Mouse (Mus musculus) induced T-regulatory cell, adult 2 months (primary cell): ENCODE results near the gene Ubxn6.

ENCODE experiments used
- DNase-seq: peaks from one replicate; pipeline ENCODE4 v3.0.0-alpha.2; 2012; ENCODE audit warnings: low read depth

Ubxn6 gene

DNA sequence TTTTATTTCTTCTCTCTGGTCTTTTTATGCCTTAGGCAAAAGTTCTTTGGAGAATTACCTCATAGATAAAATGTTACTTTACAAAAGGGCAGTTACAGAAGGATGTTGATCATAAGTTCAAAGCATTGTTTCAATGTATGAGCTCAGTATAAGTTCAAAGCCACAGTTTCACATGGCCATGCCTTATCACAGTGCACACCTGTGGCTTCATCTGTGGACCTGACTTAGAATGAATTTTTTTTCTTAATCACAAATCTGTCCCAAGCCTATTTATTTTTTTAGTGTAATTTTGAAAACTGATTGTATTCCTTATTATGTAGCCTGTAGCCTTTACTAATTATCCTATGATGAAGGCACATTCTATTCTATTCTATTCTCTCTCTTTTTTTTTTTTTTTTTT is 19.9 kb downstream of the Ubxn6 start:
- no peak for DNase-seq

DNA sequence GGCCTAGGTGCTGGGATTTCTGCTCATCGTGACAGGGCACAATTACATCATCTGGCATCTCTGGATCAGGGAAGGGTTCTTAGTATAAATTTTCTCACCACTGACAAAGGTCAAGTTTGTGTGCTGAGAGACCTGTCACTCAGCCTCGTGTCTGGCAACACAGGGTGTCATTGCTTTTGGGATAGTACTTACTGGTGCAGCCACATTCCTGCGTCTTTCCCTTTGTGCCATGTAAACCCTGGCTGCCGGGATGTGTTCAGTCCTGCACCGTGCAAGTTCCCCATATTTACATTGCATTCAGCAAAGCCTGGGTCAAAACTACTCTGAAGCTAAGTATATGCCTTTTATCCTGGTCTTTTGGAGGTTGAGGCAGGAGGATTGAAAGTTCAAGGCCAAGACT is 23.5 kb downstream of the Ubxn6 start:
- no peak for DNase-seq

DNA sequence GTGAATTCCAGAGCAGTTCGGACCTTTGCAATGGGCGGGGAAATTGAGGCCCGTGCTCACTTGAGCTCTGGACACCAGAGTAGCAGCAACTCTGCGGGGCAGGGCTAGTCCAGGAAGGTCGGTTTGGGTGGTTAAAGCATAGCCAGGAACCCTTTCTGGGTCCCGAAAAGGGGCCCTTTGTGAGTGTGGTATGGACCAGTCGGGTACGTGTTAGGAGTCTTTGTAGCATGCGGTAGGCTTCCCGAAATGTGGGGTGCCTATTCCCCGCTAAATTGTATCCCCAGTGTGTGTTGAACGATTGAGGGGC is 34.0 kb downstream of the Ubxn6 start:
- DNase-seq, result no peak

DNA sequence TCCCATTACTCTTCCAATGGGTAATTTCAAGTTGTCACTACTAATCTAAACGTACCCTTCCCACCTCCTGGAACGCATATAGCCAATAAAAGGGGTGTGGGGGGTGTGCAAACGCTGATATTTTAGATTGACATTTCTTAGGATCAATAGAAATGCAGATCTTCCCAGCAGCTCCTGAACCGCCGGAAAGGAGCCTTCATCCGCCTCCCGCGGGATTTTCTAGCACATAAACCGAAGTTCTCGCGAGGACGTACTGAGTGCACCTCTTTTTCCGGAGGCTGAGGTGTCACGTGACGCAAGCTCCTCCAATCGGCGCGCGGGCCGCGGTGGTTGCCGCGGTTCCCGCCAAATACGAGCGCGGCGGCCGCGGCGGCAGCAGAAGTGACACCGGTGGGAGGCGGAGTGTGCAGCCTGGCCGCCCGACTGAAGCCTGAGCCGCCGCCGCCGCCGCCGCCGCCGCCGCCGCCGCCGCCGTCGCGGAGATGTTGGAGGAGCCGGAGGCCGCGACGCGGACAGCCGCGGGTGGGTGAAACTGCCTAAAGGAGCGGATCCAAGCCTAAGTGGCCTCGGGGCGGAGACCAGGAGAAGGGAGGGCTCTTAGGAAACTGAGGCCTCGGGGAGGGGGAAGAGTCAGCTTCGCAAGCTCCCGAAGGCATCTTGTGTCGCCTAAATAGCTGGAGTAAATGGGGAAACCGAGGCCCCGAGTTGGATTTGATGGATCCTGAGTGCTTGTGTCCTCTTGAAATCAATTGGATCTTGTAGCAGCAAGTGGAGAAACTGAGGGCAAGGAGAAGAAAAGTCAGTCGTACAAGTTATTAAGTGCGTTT is 34.6 kb downstream of the Ubxn6 start, which contains the start of gene Chaf1a:
TSS of gene Chaf1a (plus strand) at position 410 of the 827 bp plus-strand sequence.
- DNase-seq, result peak; percentile 98

GRCm38 (mm10) chr17:56039345-56039744 is 35.5 kb downstream of the Ubxn6 start:
- no peak for DNase-seq

DNA sequence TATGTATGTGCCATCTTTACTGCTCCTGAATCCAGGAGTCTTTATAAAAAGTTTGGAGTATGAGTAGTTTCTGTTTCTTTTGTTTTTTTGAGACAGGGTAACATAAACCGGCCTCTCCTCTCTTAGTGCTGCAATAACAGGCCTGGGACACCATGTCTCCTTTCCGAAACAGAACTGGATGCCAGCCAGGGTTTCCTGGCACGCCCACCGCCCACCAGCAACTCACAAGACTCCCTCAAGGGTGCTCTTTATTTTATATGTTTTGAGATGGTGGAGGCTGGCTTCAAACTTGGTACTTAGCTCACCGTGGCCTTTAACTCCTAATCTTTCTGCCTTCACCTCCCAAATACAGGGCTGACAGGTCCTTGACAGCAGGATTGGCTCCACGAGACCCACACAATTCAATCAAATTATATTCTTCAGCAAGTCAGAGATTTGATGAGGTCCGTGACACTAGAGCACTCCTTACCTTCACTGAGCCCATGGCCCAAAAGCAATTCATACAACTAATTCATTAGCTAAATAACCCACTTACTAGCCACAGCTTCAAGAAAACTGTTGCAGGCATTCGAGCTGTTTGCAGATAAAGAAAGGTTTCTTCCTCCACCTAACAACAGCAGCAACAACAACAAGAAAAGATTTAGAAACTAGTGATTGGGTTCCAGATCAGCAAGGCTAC is 36.1 kb downstream of the Ubxn6 start:
- no peak for DNase-seq

DNA sequence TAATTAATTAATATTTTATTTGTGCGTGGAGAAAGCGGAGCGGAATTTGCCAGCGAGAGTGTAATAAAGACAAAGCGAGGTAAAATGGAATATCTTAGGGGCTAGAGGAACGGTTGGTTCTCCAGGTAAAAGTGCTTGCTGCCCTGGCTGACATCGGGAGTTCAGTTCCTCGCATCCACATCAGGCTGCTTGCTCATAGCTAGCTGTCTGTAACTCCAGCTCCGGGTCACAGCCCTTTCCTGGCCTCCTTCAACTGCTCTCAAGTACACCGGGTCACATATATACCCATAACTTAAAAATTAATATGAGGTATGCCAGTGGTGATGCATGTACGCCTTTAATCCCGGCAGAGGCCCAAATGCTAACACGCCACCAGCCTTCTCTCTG is 37.9 kb downstream of the Ubxn6 start:
- DNase-seq, result no peak

DNA sequence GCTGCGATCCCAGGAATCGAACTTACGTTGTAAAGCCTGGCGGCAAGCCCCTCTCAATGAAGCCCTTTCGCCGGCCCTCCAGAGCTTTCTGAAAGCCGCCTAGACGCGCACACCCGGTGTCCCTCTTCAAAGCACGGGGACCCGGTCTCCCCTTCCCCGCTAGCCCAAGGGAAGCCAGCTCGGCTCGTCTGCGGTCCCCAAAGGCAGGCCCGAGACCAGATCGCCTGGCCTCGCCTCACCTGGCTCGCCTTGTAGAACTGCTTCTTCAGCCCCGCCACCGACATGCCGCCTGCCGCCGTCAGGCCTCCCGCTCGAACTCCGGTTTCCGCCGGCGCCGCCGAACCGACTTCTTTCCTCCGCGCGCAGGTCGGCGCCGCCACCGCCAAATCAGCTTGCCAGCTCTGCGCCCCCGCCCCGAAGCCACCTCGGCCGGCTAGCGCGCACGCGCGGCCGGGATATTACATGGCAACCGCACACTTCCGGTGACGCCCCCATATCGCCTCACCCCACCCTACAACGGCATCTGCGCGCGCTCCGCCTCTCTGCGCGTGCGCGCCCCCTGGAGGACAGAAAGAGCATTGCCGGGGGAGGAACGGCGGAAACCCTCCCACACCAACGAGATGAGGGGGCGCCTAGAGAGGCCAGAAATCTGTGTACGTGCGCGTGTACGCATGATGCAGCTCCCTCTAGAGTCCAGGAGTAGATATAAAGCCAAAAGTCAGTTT is 38.5 kb downstream of the Ubxn6 start, which contains the start of gene Sh3gl1:
TSS of gene Sh3gl1 (minus strand) at position 460 of the 725 bp plus-strand sequence.
- peak; percentile 100 for DNase-seq

DNA sequence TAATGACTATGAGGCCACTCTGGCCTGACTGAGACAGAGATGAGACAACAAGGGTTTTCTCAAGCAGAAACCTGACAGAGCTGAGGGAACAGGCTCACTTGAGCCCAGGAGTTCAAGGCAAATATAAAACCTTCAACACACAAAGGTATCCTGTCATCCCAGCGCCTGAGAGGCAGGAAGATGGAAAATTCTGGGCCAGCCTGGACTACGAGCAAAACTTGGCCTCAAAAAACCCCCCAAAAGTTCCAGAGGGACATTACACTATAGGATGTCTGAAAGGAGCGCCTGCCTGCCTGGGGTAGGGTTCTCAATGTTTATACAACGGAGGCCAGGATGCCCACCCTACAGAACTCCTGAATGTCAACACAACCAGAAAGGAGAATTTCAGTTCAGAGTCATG is 39.6 kb downstream of the Ubxn6 start:
- DNase-seq, result peak; percentile 53

GRCm38 (mm10) chr17:56034726-56035100 is 40.1 kb downstream of the Ubxn6 start:
- no peak for DNase-seq

- peak; percentile 62 for DNase-seq
Measured at GRCm38 (mm10) chr17:56034040-56034725, 40.6 kb downstream of the Ubxn6 start.

DNA sequence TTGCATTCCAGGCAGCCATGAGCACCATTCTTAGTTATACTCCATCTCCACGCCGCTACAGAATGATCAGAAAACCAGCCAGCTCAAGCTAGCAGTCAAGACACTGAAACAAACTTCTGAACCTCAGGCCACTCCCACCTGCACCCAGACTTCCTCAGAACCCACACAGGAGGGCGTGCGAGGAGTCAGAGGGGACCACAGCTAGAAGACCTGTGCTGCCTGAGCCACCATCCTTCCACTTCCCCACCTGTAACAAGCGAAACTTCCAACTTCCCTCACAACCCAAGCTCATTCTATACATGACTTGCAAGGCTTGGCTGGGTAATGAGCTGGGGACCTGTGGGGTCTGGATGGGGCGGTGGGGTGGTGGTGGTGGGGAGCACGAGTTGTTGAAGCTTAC is 42.0 kb downstream of the Ubxn6 start:
- DNase-seq, result peak; percentile 55

- no peak for DNase-seq
Measured at GRCm38 (mm10) chr17:56032127-56032733, 42.6 kb downstream of the Ubxn6 start.

DNA sequence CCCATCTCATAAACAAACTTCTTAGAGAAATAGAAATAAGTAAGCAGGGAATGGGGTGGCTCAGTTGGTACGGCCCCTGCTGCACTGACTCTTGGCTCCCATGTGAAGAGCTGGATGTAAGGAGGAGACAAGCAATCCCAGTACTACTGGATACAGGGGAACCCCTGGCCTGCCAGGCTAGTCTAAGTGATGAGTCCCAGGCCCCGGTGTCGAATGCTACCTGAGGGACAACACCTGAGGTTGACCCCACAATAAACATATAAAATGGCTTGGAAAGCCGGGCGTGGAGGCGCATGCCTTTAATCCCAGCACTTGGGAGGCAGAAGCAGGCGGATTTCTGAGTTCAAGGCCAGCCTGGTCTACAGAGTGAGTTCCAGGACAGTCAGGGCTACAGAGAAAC is 43.4 kb downstream of the Ubxn6 start:
- DNase-seq, result no peak

GRCm38 (mm10) chr17:56030919-56031318 is 43.9 kb downstream of the Ubxn6 start:
- no peak for DNase-seq

DNA sequence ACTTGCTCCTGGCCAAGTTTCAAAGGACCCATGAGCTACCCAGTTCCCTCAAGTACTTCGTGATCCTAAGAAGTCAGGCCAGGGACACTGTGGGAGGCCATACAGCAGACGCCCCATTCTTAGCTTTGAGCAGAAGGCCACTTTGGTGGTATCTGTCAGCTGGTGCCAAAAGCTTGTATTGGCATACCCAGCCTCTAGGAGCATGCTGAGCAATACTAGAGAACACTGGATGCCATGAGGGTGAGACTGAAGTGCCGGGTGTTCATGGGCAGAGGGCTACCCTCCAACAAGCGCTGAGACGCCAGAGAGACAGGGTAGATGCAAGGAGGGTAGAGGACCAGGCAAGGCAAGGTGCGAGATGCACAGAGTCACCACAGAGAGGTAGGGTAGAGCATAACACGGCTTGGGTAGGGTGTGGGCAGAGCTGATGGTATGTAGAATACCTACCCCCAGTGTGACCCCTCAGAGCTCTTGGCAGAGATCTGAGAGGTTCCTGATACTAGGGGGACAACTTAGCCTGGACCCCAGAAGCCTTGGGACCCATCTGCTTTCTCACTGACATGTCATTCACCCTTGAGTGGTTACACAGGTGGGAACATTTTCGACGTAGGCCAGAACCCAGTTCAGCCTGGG is 44.5 kb downstream of the Ubxn6 start:
- DNase-seq, result no peak

DNA sequence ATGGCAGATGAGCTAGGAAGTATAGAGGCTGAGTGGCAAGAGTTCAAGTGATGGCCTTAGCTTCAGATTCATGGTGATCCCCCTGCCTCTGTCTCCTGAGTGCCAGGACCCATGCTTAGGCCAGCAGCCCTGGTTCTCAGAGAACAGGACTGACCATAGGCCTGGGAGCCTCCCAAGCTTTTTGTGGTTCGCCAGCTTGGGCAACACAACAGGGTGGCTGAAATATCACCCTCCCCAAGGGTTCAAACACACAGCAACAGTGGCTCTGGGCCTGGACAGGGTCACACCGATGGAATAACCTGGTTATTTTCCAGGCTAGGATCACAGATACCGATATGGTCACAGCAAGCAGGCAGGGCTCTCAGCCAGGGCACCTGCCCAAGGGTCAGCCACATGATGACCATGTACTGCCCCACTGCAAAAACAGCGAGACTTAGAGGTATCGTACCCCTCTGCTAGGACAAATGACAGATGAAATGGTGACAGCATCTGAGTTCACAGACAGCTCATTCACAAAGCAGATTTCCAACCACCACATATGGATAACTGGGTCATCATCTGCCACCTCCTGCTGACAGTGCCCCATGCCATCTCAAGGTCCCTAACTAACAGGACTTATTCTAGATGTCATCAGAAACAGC is 46.9 kb downstream of the Ubxn6 start:
- no peak for DNase-seq

GRCm38 (mm10) chr17:56026881-56027280 is 47.9 kb downstream of the Ubxn6 start:
- no peak for DNase-seq

GRCm38 (mm10) chr17:56026303-56026702 is 48.5 kb downstream of the Ubxn6 start:
- DNase-seq, result no peak

GRCm38 (mm10) chr17:56024931-56025330 is 49.9 kb downstream of the Ubxn6 start:
- DNase-seq, result no peak

DNA sequence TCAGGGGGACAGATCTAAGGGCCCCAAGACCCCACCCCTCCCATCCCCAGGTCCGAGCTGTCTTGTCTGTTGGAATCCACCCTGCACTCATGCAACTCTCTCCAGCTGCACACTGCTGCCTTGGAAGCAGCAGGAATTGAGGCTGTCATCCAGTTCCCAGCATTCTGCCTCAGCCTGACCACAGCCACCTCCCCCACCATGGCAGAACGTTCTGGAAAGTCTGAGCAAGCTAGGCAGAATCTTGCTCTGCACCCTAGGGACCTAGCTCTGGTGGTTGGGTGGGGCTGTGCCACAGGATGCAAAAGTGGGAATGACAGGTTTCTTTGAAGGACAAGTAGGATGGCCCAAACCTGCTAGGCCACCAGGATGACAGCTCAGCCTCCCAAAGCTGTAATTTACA is 50.4 kb downstream of the Ubxn6 start:
- no peak for DNase-seq
